Mouse (Mus musculus) CD4-positive, CD25-positive, alpha-beta regulatory T cell, adult 4 months (primary cell): Measurements from ENCODE around the gene Pcbp1. TPM values are rescaled to one million over a fixed set of nuclear protein-coding genes. Genes with fewer than 3 reads are reported as not detected.
"Not testable (repeated sequence)": the region's sequence is repeated elsewhere in the genome, so short reads cannot be mapped to it uniquely, and the experiment has no call there.

Experiments
- ATAC-seq: one replicate; pipeline ENCODE4 v1.8.0; 2017
- polyA plus RNA-seq, 2 experiments: library from polyadenylated mRNA; unstranded; fragments of 100-300 nt; shearing (Covaris generic); gene quantifications; one replicate each; pipeline ENCODE4 v1.2.1; 2017

The Pcbp1 gene
- 10 to 100 TPM; 18.5 to 35.3 TPM for polyA plus RNA-seq

DNA sequence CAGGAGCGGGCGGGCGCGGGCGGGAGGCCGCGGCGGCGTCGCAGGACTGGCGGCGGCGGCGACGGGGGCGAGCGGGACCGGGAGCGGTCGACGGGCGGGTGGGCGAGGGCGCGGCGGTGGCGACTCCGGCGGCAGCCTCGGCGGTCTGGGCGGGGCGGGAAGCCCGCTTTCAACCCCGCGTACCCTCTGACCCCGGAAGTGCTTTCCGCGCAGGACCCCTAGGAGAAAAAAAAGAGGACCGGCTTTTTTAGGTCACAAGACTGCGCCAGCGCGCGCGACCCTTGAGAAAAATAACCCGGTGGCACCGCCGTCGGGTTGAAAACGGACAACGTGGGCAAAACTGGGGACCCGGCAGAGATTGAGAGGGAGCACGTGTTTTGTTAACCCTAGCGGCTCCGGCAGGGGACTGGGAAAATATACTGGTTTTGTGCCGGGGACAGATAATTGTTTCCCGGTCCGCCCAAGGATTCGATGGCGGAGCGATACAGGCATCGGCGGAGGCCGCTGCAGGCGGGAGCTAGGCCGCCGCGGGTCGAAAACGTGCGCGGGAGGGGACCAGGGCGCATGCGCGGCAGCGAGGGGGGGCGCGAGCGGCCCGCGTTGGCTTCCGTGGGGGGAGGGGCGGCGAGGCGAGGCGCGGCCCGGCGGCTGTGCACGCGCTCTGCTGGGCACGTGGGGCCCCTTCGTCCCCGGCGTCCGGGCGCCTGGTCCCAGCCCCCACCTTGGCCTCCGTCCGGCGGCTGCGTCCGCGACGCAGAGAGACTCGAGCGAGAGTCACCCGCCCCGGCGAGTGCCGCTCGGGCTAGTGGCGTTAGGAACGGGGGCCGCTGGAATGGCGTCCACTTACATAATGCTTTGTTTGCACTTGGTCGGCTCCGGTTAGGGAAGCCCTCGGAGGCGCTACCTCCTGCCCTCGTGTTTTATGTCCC, at the start of gene Pcbp1:
TSS of gene Pcbp1 (minus strand) at position 290 of the 929 bp plus-strand sequence.
- ATAC-seq, result peak; percentile 59

DNA sequence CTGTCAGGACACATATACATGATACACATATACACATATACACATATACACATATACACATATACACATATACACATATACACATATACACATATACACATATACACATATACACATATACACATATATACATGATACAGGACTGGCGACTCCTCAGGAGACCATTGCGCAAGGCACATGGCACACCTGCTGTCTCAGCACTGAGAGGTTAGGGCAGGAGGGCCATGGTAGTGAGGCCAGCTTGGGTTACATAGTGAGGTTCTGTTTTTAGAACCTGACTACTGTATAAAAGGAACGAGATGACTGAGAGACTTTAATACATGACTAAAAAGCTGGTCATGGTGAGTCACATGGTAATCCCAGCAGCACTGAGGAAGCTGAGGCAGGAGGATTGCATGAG, 48.4 kb upstream of the Pcbp1 start:
- ATAC-seq, result no peak

DNA sequence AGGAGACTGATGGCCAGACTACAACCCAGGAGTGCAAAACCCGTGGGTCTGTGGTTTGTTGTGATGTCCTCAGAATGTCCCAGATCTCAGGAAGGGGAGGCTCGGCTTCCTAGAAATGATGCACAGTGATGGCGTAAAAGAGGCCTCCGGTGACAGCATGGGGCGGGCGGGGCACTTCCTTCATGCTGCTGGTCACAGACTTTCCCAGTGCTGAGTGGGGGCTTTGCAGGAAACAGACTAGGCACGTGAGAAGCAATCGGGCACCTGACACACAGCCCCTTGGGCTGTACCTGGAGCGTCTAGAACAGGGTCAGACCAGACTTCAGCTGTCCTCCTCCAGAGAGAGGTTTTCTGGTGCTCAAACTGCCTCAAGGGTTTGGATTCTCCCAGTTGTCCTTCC, 44.7 kb upstream of the Pcbp1 start:
- ATAC-seq, result peak; percentile 92

DNA sequence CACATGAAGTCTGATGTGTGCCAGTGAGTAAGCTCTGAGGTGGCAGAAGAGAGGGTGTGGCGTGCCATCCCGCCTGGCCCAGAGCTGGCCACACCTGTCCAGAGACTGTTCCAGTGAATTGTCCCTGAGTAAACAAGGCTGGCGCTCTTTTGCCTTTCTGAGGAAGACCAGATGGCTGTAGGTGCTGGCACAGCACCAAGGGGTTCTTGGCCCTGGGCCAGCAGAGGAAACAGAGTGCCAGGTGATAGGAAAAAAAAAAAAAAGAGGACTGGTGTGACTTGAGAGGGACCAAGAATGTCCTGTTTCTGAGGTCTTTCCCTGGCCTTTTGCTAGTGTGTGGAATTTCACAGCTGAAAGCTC, 43.3 kb upstream of the Pcbp1 start:
- peak; percentile 10 for ATAC-seq

DNA sequence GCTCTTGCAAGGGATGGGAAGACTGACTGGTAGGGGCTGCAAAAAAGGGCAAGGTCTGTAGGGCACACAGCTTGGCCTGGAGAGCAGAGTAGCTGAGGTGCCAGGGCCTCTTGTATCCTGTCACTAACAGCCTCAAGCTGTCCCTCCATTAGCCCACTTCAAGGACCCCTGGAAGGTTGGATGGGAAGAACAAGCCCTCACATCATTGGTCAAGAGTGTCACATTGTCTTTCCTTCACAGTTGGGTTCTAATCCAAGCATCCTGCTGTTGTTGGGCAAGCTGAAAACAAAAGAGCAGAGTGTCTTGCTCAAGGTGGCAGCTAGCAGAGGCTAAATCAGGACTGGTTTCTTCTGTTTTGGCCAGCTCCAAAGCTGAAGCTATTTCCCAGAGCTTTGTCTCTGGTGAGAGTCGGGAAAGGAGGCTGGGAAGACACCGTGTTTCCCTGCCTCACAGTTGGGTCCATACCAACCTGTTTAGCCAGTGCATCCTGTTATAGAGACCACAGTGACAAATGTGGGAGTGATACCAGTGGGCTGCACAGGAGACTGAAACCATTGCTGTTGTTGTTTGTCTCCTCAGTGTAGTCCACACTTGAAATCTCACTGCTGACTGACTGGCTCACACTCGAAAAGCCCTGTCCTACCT, 42.8 kb upstream of the Pcbp1 start:
- no peak for ATAC-seq

DNA sequence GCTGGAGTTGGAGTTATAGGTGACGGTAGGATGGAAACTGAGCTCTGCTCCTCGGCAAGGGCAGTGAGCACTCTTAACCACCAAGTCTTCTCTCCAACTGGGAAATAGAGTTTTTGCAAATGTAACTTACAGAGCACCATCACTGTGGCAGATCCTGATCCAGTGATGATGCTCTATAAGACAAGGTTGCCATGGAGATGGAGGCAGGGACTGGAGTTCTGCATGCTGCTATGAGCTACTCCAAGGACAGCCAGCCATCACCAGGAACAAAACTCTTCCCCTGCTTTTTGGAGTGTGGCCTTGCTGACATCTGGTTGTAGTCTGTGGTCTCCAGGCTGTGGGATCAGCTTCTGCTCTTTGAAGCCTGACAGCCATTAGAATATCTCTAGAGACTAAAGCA, 39.7 kb upstream of the Pcbp1 start:
- no peak for ATAC-seq

DNA sequence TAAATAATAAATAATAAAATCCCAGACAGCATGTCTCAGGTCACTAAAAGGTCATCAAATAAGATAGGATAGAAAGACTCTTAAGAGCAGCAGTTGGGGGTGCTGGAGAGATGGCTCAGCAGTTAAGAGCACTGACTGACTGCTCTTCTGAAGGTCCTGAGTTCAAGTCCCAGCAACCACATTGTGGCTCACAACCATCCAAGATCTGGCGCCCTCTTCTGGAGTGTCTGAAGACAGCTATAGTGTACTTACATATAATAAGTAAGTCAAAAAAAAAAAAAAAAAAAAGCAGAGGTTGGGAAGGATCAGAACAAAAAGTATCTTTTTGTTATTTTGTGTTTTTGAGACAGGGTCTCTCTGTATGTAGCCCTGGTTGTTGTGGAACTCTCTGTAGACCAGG, 31.1 kb upstream of the Pcbp1 start:
- not testable (repeated sequence) for ATAC-seq

DNA sequence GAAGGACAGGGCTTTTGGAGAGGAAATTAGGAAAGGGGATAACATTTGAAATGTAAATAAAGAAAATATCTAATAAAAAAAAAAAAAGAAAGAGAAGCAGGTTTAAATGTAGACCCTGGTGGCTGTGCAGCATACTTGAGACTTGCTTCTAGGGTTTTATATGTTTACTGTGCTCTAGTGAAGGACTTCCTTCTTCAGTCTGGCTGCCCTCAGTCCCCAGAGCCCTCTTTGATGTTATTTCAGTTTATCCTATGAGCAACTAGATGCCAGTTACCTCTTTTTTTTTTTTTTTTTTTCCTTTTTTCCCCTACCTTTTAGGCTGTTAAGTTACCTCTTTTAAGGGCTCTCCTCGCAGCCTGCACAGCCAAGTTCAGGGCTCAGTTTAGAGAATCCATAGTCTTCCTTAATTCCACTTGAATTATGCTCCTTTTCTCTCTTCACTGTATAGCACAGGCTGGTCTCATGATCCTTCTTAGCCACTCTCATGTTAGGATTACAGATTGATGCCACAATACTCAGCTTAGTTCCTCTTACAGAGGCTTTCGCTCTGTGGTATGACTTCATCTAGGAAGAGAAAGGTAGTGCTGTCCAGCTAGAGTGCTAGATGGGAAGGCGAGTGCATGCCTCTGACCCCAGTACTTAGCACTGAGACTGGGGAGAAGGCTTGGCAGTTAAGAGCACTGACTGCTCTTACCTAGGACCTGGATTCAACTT, 30.4 kb upstream of the Pcbp1 start:
- ATAC-seq, result no peak

DNA sequence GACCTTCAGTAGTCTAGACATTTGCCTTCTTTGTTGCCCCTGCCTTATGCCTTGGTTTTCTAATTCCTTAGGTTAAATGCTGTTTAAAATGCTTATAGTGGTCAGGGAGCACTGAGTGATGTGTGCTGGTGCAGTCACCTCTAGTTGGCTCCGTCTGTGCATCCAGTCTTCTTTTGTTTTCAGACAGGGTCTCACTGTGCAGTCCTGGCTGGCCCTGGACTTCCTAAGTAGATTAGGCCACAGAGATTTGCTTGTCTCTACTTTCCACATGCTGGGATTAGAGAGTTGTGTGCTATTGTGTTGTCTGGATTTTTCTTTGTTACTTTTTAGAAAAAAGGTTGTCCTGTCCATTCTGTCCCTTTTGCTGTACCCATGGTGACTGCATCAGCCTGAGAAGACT, 24.5 kb upstream of the Pcbp1 start:
- ATAC-seq, result no peak

DNA sequence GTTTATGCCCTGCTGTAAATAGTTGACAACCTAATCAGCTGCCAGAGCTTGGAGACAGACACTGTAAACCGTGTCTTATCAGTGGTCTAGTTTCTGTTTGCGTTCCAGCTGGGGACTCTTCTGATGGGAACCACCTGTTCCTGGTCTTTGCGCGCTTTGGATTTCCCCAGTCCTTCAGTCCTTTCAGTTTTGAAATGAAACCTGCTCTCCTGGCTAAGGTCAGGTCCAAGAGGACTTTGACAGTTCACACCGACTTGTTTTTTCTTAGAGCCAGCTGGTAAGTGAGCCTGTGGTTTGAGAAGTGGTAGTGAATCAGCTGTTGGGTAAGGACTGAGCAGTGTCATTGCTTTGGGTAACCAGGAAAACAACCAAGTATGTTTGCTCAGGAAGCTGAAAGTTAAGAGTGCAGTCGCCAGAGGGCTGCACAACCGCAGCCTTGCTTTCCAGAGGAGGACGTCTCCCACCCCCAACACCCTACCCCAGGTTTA, 21.8 kb upstream of the Pcbp1 start:
- peak; percentile 81 for ATAC-seq

DNA sequence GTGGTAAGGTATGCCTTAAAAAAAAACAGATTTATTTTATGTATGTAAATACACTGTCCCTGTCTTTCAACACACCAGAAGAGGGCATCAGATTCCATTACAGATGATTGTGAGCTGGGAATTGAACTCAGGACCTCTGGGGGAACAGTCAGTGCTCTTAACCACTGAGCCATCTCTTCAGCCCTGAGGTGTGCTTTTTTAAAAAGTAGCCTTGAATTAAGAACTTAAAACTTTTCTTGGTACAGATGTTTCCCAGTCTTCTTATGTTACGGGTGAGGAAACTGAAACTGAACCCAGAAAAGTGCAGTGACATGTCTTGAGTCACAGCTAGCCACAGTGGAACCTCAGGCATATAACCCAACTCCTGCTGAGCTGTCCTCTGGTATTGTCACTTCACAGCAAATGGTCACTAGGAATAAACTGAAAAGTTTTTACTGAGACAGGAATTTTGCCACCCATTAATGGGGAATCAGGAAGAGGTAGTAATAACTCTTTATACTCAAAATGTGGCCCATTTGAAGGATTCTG, 21.2 kb upstream of the Pcbp1 start:
- ATAC-seq, result peak; percentile 25

DNA sequence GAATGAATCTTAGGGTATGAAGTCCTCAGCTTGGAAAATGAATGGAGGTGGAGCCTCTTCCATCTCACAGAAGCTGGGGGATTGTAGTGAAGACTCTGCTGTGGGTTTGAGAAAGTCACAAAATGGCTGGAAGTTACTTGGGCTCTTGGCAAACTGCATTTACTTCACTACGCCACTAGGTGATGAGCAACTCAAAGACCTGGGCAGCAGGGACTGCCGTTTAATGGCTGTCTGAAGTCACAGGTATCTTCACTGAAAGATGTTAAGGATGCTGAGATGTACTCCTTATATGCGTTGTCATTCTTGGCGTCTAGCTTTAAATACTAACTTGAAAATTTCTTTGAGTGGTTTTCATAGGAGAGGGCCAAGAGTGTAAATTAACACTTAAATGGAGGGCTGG, 19.1 kb upstream of the Pcbp1 start:
- peak; percentile 66 for ATAC-seq

DNA sequence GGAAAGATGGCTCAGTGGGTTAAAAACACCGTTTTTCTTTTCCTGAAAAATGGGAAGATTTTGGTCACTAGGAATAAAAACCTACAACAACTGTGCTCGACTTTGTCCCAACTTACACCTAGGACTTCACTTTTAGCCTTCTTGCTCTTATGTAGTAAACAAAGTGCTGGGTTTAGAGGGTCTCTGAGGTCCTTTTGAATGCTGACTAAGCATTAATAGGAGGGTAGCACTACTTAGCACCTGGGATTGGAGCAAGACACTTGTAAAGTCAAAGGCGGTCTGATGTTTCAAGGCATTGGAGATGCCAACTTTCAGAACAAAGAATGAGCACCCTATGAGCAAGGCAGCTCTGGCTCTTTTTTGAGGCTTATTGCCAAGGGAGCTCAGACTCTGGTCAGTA, 17.7 kb upstream of the Pcbp1 start:
- no peak for ATAC-seq

DNA sequence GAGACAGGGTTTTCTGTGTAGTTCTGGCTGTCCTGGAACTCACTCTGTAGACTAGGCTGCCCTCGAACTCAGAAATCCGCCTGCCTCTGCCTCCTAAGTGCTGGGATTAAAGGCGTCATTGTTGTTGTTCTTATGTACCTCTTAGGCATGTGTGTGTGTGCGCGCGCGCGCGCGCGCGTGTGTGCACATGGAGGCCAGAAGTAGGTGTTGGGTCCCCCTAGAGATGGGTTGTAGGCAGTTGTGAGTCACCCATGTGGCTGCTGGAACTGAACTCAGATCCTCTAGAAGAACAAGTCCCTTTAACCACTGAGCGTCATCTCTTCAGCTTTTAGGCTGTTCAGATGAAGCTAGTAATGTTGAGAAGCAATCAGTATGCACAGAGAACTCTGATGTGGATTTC, 16.9 kb upstream of the Pcbp1 start:
- ATAC-seq, result no peak

DNA sequence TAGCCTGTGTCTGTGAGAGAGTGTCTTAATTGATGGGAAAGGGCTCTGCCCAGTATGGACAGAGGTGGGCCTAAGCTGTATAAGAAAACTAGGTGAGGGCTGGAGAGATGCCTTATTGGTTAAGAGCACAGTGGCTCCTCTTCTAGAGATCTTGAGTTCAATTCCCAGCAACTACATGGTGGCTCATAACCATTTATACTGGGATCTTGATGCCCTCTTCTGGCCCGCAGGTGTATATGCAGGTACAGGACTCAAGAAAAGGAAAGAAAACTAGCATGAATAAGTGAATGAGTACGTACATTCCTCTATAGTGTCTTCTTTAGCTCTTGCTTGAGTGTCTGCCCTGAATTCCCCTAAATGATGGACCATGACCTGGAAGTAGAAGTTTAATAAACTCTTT, 15.5 kb upstream of the Pcbp1 start:
- ATAC-seq, result peak; percentile 26

DNA sequence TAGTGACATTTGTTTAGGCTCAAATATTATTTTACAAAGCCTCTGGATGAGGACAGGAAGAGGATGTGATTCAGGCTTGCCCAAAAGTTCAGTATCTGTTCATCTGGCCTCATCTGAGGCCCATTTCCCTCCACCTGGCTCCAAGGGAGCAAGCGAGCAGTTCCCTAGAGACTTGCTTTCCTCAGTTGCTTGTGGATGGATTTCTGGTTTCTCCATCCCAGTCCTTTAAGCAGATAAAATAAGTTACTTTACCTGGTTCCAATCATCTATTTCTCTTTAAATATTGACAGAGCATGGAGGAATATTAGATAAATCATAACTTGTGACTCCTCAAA, 2.3 kb upstream of the Pcbp1 start:
- ATAC-seq, result no peak

DNA sequence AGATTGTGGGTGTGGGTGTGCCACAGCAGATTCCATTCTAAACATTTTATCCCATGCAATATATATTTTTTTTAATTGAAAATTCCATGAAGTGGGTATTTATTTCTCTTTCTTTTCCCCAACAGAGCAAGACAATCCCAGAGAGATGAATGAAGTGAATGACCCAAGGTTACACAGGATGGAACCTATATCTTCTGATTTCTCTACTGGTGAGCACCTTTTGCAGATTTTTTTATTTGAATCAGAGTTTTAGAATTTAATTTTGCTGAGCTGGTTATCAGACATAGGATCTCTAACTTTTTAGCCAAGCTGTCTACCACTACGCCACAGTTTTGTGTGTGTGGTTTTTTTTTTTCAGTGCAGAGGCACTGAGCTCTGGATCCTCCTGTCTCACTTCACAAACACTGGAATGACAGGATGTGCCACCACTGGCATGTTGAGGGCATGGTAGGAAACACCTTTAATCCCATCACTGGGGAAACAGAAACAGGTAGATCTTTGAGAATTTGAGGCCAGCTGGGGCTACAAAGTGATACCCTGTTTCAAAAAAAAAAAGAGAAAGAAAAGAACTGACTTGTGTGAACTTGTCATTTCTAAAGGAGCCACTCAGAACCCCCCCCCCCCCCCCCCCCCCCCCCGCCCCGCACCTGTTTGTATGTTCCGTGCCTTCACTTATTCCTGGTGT, 1.8 kb upstream of the Pcbp1 start:
- no peak for ATAC-seq

DNA sequence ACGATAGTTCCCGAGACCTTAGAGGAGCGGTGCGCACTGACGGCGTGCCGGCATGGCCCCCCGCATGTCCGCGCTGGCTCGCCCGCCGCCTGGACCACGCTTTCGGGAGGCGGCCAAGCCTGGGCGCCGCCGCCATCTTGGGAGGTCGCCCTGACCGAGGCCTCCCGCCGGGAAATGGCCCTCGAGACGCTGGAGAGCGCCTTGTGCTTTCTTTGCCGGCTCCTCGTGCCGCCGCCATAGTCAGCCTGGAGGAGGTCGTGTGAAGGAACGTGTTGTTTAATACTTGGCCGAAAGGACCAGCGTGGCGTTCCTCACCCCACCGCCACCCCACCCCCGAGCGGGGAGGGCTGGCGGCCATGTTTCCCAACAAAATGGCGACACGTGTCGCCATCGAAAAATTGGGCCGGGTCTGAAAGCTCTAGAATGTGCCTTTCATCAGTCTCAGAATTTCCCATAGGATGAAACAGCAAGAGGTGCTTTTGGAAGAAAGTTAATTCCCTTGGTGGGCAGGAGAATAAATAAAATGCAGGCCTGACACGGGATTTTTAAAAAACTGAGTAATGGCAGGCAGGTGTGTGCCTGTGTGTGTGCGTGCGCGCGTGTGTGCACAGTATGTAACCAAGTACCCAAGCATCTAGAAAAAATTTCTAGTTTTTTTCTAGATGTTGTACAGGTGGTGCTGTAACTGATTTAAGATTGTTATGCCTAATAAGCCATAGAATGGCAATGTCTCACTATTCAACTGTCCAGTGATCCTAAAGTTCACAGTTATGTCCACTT, 1.0 kb upstream of the Pcbp1 start:
- peak; percentile 51 for ATAC-seq

DNA sequence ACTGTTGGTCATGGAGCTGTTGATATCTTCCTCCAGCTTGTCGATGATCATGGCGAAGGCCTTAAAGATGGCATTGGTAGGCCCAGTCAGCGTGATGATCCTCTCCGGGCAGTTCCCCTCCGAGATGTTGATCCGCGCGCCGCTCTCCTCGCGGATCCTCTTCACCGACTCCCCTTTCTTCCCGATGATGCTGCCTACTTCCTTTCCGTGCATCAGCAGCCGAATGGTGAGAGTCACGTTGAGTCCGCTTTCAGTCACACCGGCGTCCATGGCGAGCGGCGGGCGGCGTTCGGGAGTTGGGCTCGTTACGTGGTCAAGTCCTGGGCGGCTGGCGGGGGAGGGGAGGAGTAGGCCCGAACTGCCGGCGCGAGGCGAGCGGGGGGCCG, 482 bp downstream of the Pcbp1 start:
- ATAC-seq, result peak; percentile 13

DNA sequence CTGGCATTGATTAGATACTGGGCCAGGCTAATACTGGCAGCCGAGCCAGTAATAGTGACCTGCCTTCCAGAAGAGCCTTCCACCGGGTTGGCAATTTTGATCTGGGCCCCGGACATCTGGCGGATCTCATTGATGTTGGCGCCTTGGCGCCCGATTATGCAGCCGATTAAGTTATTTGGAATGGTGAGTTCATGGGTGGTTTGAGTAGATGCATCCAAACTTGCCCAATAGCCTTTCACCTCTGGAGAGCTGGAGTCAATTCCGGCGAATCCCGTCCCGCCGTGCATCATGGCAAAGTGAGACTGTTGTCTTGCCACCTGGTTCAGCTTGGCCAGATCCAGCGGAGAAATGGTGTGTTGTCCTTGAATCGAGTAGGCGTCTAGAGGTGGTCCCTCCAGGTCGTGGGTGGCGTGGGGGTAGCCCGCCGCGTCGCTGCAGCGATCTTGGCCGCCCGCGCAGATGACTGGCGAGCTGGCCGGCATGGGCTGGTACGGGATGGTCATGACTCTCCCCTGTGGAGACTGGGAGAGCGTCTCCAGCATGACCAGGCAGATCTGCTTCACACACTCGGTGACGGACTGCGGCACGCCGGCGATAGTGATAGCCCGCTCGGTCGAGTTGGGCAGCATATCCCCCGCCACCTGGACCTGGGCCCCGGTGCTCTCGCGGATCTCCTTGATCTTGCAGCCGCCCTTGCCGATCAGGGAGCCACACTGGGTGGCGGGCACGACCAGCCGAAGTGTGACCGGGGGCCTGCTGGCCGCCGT, 1.1 kb downstream of the Pcbp1 start:
- no peak for ATAC-seq
